ENCODE assay signal across 8 mouse cellular contexts in genomic region chr9:122902717-122903535, GRCm38 (mm10). TPM values are rescaled to one million over a fixed set of nuclear protein-coding genes. Genes with fewer than 3 reads are reported as not detected.
DNase-seq lines count a peak whose midpoint lies in the region; ATAC-seq and TF ChIP-seq lines count a peak whose summit lies in the region.

No protein-coding gene starts in this region.

- no peaks in the 10 kb centered on the region for H3K36me3 ChIP-seq in hindbrain, postnatal 0 days (ENCODE audit: insufficient read depth, low read length)

- peak overlapping the region; percentile 65 for H3K27ac ChIP-seq in hindbrain, postnatal 0 days

- intact Hi-C loops in gastrocnemius, postnatal 14 days (cut with DNase I; ENCODE audit: low total_unique reads) = no loop called here
- intact Hi-C loops in left cerebral cortex, postnatal 25 days (cut with DNase I) = no loop called here

- H3K4me3 ChIP-seq in hindbrain, postnatal 0 days (ENCODE audit: low read length) = peak overlapping the region; percentile 47

- no peaks in the 10 kb centered on the region for H3K27me3 ChIP-seq in hindbrain, postnatal 0 days (ENCODE audit: insufficient read depth, low read length)

- H3K9ac ChIP-seq in hindbrain, postnatal 0 days (replicated peaks; ENCODE audit: low read length) = peak overlapping the region; percentile 61

- peaks cover 4% of the 10 kb centered on the region; the same call in 1 of the 2 replicates for H3K4me1 ChIP-seq in hindbrain, postnatal 0 days (ENCODE audit: insufficient read depth, low read length)

- no peaks in the 10 kb centered on the region for H3K9me3 ChIP-seq in hindbrain, postnatal 0 days (ENCODE audit: low read length)

- no peak for TF ChIP-seq CTCF in hindbrain, postnatal 0 days (IDR thresholded peaks at IDR 0.05; ENCODE audit: low read depth)

- ATAC-seq in hindbrain, postnatal 0 days = peak; percentile 99
- peak; percentile 75 for ATAC-seq in megakaryocyte progenitor cell, adult 5-6 weeks (replicated peaks; ENCODE audit: poor library complexity)

- DNase-seq in adrenal gland, postnatal 25 days = peak; percentile 51
- peak; percentile 92 for DNase-seq in embryo, embryonic 11 days
- DNase-seq in gastrocnemius, postnatal 14 days = peak; percentile 70
- DNase-seq in hindbrain, postnatal 0 days (ENCODE audit: low spot score) = peak; percentile 89
- DNase-seq in left cerebral cortex, postnatal 25 days (ENCODE audit: low spot score in 2 of 2) = peak; percentile 32
- peak; percentile 28 for DNase-seq in right cerebral cortex, postnatal 25 days
- DNase-seq in thymus, postnatal 14 days = no peak

- H3K4me2 ChIP-seq in hindbrain, postnatal 0 days (ENCODE audit: low read depth, low read length) = peak overlapping the region; percentile 78

- WGBS in hindbrain, postnatal 0 days = 13% methylated on average over 32 of the region's 32 CpGs

RNA-seq across cellular contexts. Expression of gene Zkscan7, which starts 17.4 kb away (rescaled TPM):
- 10.0 and 14.8 TPM in 2 replicates for total RNA-seq in adrenal gland, postnatal 25 days (2021)
- total RNA-seq in gastrocnemius, postnatal 14 days (2021) = 1 to 10 TPM; 3.6 TPM
- total RNA-seq in hindbrain, postnatal 0 days (2014; rRNA removed) = 4.5 and 6.3 TPM in 2 replicates
- 1.3 and 1.9 TPM in 2 replicates for polyA plus RNA-seq in hindbrain, postnatal 0 days (2015; fragmentation: Nextera tagmentation; extraction: Ambion mirVana)
- 1 to 10 TPM; 4.1 to 5.0 TPM for total RNA-seq in left cerebral cortex, postnatal 25 days (2021)
- total RNA-seq in megakaryocyte progenitor cell, adult 5-6 weeks (2015) = 1.4 TPM in 2 replicates
- total RNA-seq in megakaryocyte progenitor cell, adult 5-6 weeks (2017) = 1.6 and 2.2 TPM in 2 replicates

RNA-seq across cellular contexts. Expression of gene Zfp105, which starts 19.9 kb away (rescaled TPM):
- total RNA-seq in adrenal gland, postnatal 25 days (2021) = 5.3 and 6.3 TPM in 2 replicates
- 1 to 10 TPM; 2.8 to 3.9 TPM for total RNA-seq in gastrocnemius, postnatal 14 days (2021)
- 3.6 and 9.2 TPM in 2 replicates for total RNA-seq in hindbrain, postnatal 0 days (2014; rRNA removed)
- 8.1 and 8.9 TPM in 2 replicates for polyA plus RNA-seq in hindbrain, postnatal 0 days (2015; fragmentation: Nextera tagmentation; extraction: Ambion mirVana)
- total RNA-seq in left cerebral cortex, postnatal 25 days (2021) = 1 to 10 TPM; 7.0 to 7.2 TPM
- total RNA-seq in megakaryocyte progenitor cell, adult 5-6 weeks (2015) = 1.6 and 1.8 TPM in 2 replicates
- 1.5 and 2.2 TPM in 2 replicates for total RNA-seq in megakaryocyte progenitor cell, adult 5-6 weeks (2017)

RNA-seq across cellular contexts. Expression of gene Zfp445, which starts 37.1 kb away (rescaled TPM):
- total RNA-seq in adrenal gland, postnatal 25 days (2021) = 118 and 138 TPM in 2 replicates
- total RNA-seq in gastrocnemius, postnatal 14 days (2021) = 10 to 100 TPM; 29.7 to 36.0 TPM
- 138 and 155 TPM in 2 replicates for total RNA-seq in hindbrain, postnatal 0 days (2014; rRNA removed)
- polyA plus RNA-seq in hindbrain, postnatal 0 days (2015; fragmentation: Nextera tagmentation; extraction: Ambion mirVana) = 63.3 and 68.1 TPM in 2 replicates
- 100 to 1,000 TPM; 151 to 172 TPM for total RNA-seq in left cerebral cortex, postnatal 25 days (2021)
- total RNA-seq in megakaryocyte progenitor cell, adult 5-6 weeks (2015) = 27.2 and 35.6 TPM in 2 replicates
- 56.0 and 80.6 TPM in 2 replicates for total RNA-seq in megakaryocyte progenitor cell, adult 5-6 weeks (2017)

RNA-seq across cellular contexts. Expression of gene 1110059G10Rik, which starts 47.9 kb away (rescaled TPM):
- 17.9 and 28.3 TPM in 2 replicates for total RNA-seq in adrenal gland, postnatal 25 days (2021)
- total RNA-seq in gastrocnemius, postnatal 14 days (2021) = 10 to 100 TPM; 11.1 to 12.1 TPM
- 7.9 and 13.4 TPM in 2 replicates for total RNA-seq in hindbrain, postnatal 0 days (2014; rRNA removed)
- 35.0 and 35.7 TPM in 2 replicates for polyA plus RNA-seq in hindbrain, postnatal 0 days (2015; fragmentation: Nextera tagmentation; extraction: Ambion mirVana)
- 10 to 100 TPM; 20.9 to 22.5 TPM for total RNA-seq in left cerebral cortex, postnatal 25 days (2021)
- 48.1 and 50.3 TPM in 2 replicates for total RNA-seq in megakaryocyte progenitor cell, adult 5-6 weeks (2015)
- total RNA-seq in megakaryocyte progenitor cell, adult 5-6 weeks (2017) = 18.7 and 23.9 TPM in 2 replicates

RNA-seq across cellular contexts. Expression of gene Kif15, which starts 47.9 kb away (rescaled TPM):
- total RNA-seq in adrenal gland, postnatal 25 days (2021) = 4.2 and 6.1 TPM in 2 replicates
- 1 to 10 TPM; 2.1 to 2.5 TPM for total RNA-seq in gastrocnemius, postnatal 14 days (2021)
- total RNA-seq in hindbrain, postnatal 0 days (2014; rRNA removed) = 26.6 and 30.0 TPM in 2 replicates
- polyA plus RNA-seq in hindbrain, postnatal 0 days (2015; fragmentation: Nextera tagmentation; extraction: Ambion mirVana) = 13.5 and 13.8 TPM in 2 replicates
- total RNA-seq in left cerebral cortex, postnatal 25 days (2021) = under 1 TPM; 0.46 to 0.48 TPM
- total RNA-seq in megakaryocyte progenitor cell, adult 5-6 weeks (2015) = 132 and 145 TPM in 2 replicates
- total RNA-seq in megakaryocyte progenitor cell, adult 5-6 weeks (2017) = 343 and 401 TPM in 2 replicates
